Mouse (Mus musculus): Measurements from ENCODE around the gene Actr5.

DNA sequence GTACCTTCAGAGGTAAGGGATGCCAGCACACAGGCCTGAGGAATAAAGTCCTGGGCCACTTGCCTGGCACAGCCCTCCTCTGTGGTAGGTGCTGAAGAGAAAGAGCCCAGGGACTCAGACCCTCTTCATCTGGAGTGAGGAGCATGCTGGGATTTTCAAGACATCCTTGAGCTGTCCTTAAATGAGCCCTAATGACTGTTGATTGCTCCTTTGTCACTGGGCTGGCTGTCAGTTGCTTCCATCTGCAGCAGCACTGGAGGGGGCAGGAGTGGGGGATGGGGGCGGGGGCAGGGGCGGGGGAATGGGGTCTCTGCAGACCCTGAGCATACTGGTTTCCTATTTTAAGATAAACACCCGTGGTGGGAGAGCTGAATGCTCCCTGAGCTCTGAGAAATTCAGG is 24.2 kb upstream of the Actr5 start:
- TF ChIP-seq CTCF (IDR thresholded peaks at IDR 0.05), result no peak
- no peak for TF ChIP-seq EP300 (IDR thresholded peaks at IDR 0.05)
